Mouse (Mus musculus) limb, embryonic 14.5 days (tissue): ENCODE measurements at regions not wholly inside any gene's neighbourhood (a gene's known extent, or its start where the extent isn't known, plus 50 kb on each side); places are given as distances from the start of the nearest gene placed in this dataset.

Experiments
- ATAC-seq: fragments of 200-750 bp; cut with Nextera tagmentation; 2 replicates; pipeline ENCODE4 v1.8.0; 2017; ENCODE audit warnings: low read depth, moderate number of reproducible peaks, moderate TSS enrichment; ENCODE audit not compliant: low FRiP score
- DNase-seq: peaks from one replicate; pipeline ENCODE4 v3.0.0-alpha.2; 2015; ENCODE audit warnings: low spot score
- H3K27ac ChIP-seq: fragments of 300-500 bp; sonication (generic); replicated peaks from 2 replicates; pipeline ENCODE4 v1.5.1; 2014; ENCODE audit warnings: low read depth, mild to moderate bottlenecking, low read length, moderate library complexity, mixed read lengths
- H3K27me3 ChIP-seq: fragments of 300-500 bp; sonication (generic); 2 replicates; pipeline ENCODE4 v1.6.1; 2014; ENCODE audit warnings: low read length, mixed read lengths; ENCODE audit not compliant: control insufficient read depth, insufficient read depth
- H3K36me3 ChIP-seq: fragments of 300-500 bp; sonication (generic); 2 replicates; pipeline ENCODE4 v1.6.1; 2014; ENCODE audit warnings: mild to moderate bottlenecking, low read length, moderate library complexity, mixed read lengths; ENCODE audit not compliant: control insufficient read depth, insufficient read depth
- H3K4me1 ChIP-seq: fragments of 300-500 bp; sonication (generic); 2 replicates; pipeline ENCODE4 v1.6.1; 2014; ENCODE audit warnings: antibody characterized with exemption, low read length, mixed read lengths; ENCODE audit not compliant: control insufficient read depth, insufficient read depth
- H3K4me2 ChIP-seq: fragments of 300-500 bp; sonication (generic); replicated peaks from 2 replicates; pipeline ENCODE4 v1.6.1; 2014; ENCODE audit warnings: low read depth, mild to moderate bottlenecking, low read length, moderate library complexity; ENCODE audit not compliant: severe bottlenecking
- H3K4me3 ChIP-seq: fragments of 300-500 bp; sonication (generic); replicated peaks from 2 replicates; pipeline ENCODE4 v1.5.1; 2014; ENCODE audit warnings: low read length
- H3K9ac ChIP-seq: fragments of 300-500 bp; sonication (generic); 2 replicates; pipeline ENCODE4 v1.6.1; 2014; ENCODE audit warnings: mild to moderate bottlenecking, low read depth, low read length, moderate library complexity; ENCODE audit not compliant: severe bottlenecking
- H3K9me3 ChIP-seq: fragments of 300-500 bp; sonication (generic); 2 replicates; pipeline ENCODE4 v1.6.1; 2016; ENCODE audit warnings: low read length; ENCODE audit not compliant: control insufficient read depth
- POLR2A ChIP-seq: fragments of 200-500 bp; IDR thresholded peaks from 2 replicates; pipeline ENCODE4 v1.8.0; 2012; ENCODE audit warnings: inconsistent platforms, mild to moderate bottlenecking, moderate library complexity, borderline replicate concordance; ENCODE audit not compliant: insufficient read depth, insufficient read length; ENCODE audit errors: extremely low read depth
- WGBS: fragments of 180-500 bp; shearing (Covaris S2); extraction: QIAGEN DNeasy Blood & Tissue Kit; methylation state at CpG from one replicate; pipeline ENCODE4 v1.1.7; 2014; 5-methylcytosine and 5-hydroxymethylcytosine counted together

GRCm38 (mm10) chr13:71008216-71008615 lies 166.6 kb upstream of the Adamts16 start:
- Histone ChIP-seq H3K4me1 (no peaks in the 10 kb centered on the region), H3K36me3 (no peaks in the 10 kb centered on the region), H3K9ac (no peak overlapping the region), H3K27ac (no peak overlapping the region), H3K4me2 (no peak overlapping the region), H3K27me3 (no peaks in the 10 kb centered on the region), H3K9me3 (no peaks in the 10 kb centered on the region), H3K4me3 (no peak overlapping the region)
- 21% methylated on average over 3 of the region's 3 CpGs for WGBS
- DNase-seq (peak; percentile 54), ATAC-seq (no peak)
- no peak for TF ChIP-seq POLR2A

GRCm38 (mm10) chr13:71006117-71006516 lies 164.5 kb upstream of the Adamts16 start:
- no peak for TF ChIP-seq POLR2A
- no peaks in the 10 kb centered on the region for H3K9me3 ChIP-seq
- no peaks in the 10 kb centered on the region for H3K4me1 ChIP-seq
- no peaks in the 10 kb centered on the region for H3K36me3 ChIP-seq
- H3K4me3 ChIP-seq: no peak overlapping the region
- ATAC-seq: 0 out of 2 replicates have a peak, but pooled peaks have one; percentile 62
- no peaks in the 10 kb centered on the region for H3K27me3 ChIP-seq
- DNase-seq: peak; percentile 49
- WGBS: 5% methylated on average over 1 of the region's 1 CpGs
- no peak overlapping the region for H3K9ac ChIP-seq
- H3K4me2 ChIP-seq: no peak overlapping the region
- H3K27ac ChIP-seq: no peak overlapping the region

DNA sequence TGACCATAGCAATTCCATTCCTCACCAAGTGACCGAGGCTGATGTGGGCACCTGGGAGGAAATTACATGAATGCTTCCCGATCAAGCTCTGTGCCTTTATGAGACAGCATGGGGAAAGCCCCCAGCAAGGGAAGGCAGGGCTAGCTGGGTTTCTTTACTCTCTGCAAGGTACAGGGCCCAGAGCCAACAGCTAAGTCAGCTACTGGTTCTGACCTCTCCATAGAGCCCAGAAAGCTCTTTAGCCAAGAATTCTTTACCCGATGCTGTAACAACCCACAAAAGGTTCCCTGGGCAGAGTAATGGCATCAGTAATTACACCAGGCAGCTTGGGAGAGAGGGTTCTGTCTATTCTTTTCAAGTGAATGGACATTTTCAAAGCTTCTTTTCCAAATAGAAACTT lies 161.9 kb upstream of the Adamts16 start:
- no peak overlapping the region for H3K27ac ChIP-seq
- no peak for DNase-seq
- no peak for ATAC-seq
- 67% methylated on average over 3 of the region's 3 CpGs for WGBS
- no peaks in the 10 kb centered on the region for H3K36me3 ChIP-seq
- no peak overlapping the region for H3K9ac ChIP-seq
- no peak overlapping the region for H3K4me2 ChIP-seq
- no peaks in the 10 kb centered on the region for H3K27me3 ChIP-seq
- H3K9me3 ChIP-seq: no peaks in the 10 kb centered on the region
- no peak for TF ChIP-seq POLR2A
- no peaks in the 10 kb centered on the region for H3K4me1 ChIP-seq
- no peak overlapping the region for H3K4me3 ChIP-seq

DNA sequence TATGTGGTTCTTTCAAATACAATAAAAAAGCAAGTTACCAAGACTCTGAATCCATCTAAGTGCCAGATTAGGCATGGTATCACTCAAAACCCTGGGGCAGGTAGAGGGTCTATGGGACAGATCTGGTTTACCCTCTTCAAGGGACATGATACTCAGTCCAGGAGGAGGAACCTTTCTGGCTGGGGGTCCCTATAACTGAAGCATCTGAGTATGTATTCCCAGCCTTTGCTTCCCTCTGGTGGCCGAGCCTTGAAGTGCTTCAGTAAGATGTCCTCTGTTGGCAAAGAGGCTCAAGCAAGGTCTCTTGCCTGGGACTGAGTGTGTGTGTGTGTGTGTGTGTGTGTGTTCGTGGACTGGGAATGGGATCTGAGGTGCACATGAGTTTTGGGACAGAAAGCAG lies 159.7 kb upstream of the Adamts16 start:
- Histone ChIP-seq H3K36me3 (no peaks in the 10 kb centered on the region), H3K4me2 (no peak overlapping the region), H3K9me3 (no peaks in the 10 kb centered on the region), H3K27me3 (no peaks in the 10 kb centered on the region), H3K27ac (no peak overlapping the region), H3K4me3 (no peak overlapping the region), H3K9ac (no peak overlapping the region), H3K4me1 (no peaks in the 10 kb centered on the region)
- 6% methylated on average over 2 of the region's 2 CpGs for WGBS
- ATAC-seq (peak; percentile 19; the same call in 1 of the 2 replicates), DNase-seq (peak; percentile 73)
- TF ChIP-seq POLR2A: no peak

- no peak overlapping the region for H3K4me3 ChIP-seq
- no peaks in the 10 kb centered on the region for H3K36me3 ChIP-seq
- H3K9me3 ChIP-seq: no peaks in the 10 kb centered on the region
- no peak for TF ChIP-seq POLR2A
- no peak overlapping the region for H3K9ac ChIP-seq
- H3K27me3 ChIP-seq: no peaks in the 10 kb centered on the region
- H3K4me2 ChIP-seq: no peak overlapping the region
- no peak for ATAC-seq
- H3K4me1 ChIP-seq: no peaks in the 10 kb centered on the region
- H3K27ac ChIP-seq: no peak overlapping the region
- WGBS: 62% methylated on average over 5 of the region's 5 CpGs
- no peak for DNase-seq
These were observed 158.9 kb upstream of the Adamts16 start for GRCm38 (mm10) chr13:71000422-71001008.

GRCm38 (mm10) chr13:70993522-70993921 lies 151.9 kb upstream of the Adamts16 start:
- Histone ChIP-seq H3K4me1 (no peaks in the 10 kb centered on the region), H3K36me3 (no peaks in the 10 kb centered on the region), H3K27me3 (no peaks in the 10 kb centered on the region), H3K9ac (no peak overlapping the region), H3K27ac (no peak overlapping the region), H3K4me2 (no peak overlapping the region), H3K9me3 (no peaks in the 10 kb centered on the region), H3K4me3 (no peak overlapping the region)
- no peak for DNase-seq
- no peak for TF ChIP-seq POLR2A
- ATAC-seq: no peak
- 54% methylated on average over 1 of the region's 1 CpGs for WGBS
